Mouse (Mus musculus) CD4-positive naive resting alpha-beta T cell, adult 57 days (primary cell): ENCODE data around the gene Gm10491. TPM values are rescaled to one million over a fixed set of nuclear protein-coding genes. Genes with fewer than 3 reads are reported as not detected.

Experiments
- total RNA-seq: library from RNA; stranded (reverse); gene quantifications from one replicate; pipeline ENCODE4 v1.2.4, GENCODE M21; 2023

Gm10491 gene
- not detected for total RNA-seq

GRCm38 (mm10) chrX:7907735-7908134 lies at the start of gene Gm10491:
Gene Gm10491 (minus strand): TSS chrX:7907835.

GRCm38 (mm10) chrX:7947108-7947899 lies 39.7 kb upstream of the Gm10491 start, which contains the start of gene Hdac6:
Gene Hdac6 (minus strand): TSS chrX:7947889.

GRCm38 (mm10) chrX:7928270-7928790 lies 20.7 kb upstream of the Gm10491 start, which contains the start of gene Eras:
Gene Eras (minus strand): TSS chrX:7928607.

GRCm38 (mm10) chrX:7919601-7920383 lies 12.2 kb upstream of the Gm10491 start, which contains the start of gene Pcsk1n:
Gene Pcsk1n (plus strand): TSS chrX:7919822.

GRCm38 (mm10) chrX:7909242-7909641 lies 1.6 kb upstream of the Gm10491 start, which contains the start of gene Gm10490:
Gene Gm10490 (plus strand): TSS chrX:7909542.

GRCm38 (mm10) chrX:7898880-7899874 lies 8.5 kb downstream of the Gm10491 start, which contains the start of the genes Pqbp1 and Timm17b:
Gene Pqbp1 (minus strand): TSS chrX:7899269.
Gene Timm17b (plus strand): TSS chrX:7899357.

GRCm38 (mm10) chrX:7883841-7884567 lies 23.6 kb downstream of the Gm10491 start, which contains the start of gene Slc35a2:
Gene Slc35a2 (plus strand): TSS chrX:7884028.

GRCm38 (mm10) chrX:7878007-7878419 lies 29.6 kb downstream of the Gm10491 start, which contains the start of gene Pim2:
Gene Pim2 (plus strand): TSS chrX:7878262.

Other genes with a start within 250 kb of the Gm10491 start
- 34.6 TPM for gene Plp2, start 236.4 kb downstream of the Gm10491 start, total RNA-seq
- gene Magix, start 226.6 kb downstream of the Gm10491 start, total RNA-seq: not detected
- gene Gpkow, start 210.7 kb downstream of the Gm10491 start, total RNA-seq: 47.3 TPM
- gene Wdr45, start 193.5 kb downstream of the Gm10491 start, total RNA-seq: 105 TPM
- gene Gm45208, start 185.6 kb downstream of the Gm10491 start, total RNA-seq: not detected
- gene Praf2, start 179.4 kb downstream of the Gm10491 start, total RNA-seq: 16.9 TPM
- gene Ccdc120, start 156.9 kb downstream of the Gm10491 start, total RNA-seq: not detected
- gene Tfe3, start 145.3 kb downstream of the Gm10491 start, total RNA-seq: 22.6 TPM
- gene Gripap1, start 118.1 kb downstream of the Gm10491 start, total RNA-seq: 150 TPM
- 1.2 TPM for gene Kcnd1, start 85.5 kb downstream of the Gm10491 start, total RNA-seq
- gene Otud5, start 66.5 kb downstream of the Gm10491 start, total RNA-seq: 205 TPM
- gene Pim2, start 29.6 kb downstream of the Gm10491 start, total RNA-seq: 56.9 TPM
- gene Slc35a2, start 23.8 kb downstream of the Gm10491 start, total RNA-seq: 24.8 TPM
- 83.4 TPM for gene Pqbp1, start 8.6 kb downstream of the Gm10491 start, total RNA-seq
- 37.8 TPM for gene Timm17b, start 8.5 kb downstream of the Gm10491 start, total RNA-seq
- gene Gm10490, start 1.7 kb upstream of the Gm10491 start, total RNA-seq: not detected
- gene Pcsk1n, start 12.0 kb upstream of the Gm10491 start, total RNA-seq: not detected
- not detected for gene Eras, start 20.8 kb upstream of the Gm10491 start, total RNA-seq
- gene Hdac6, start 40.1 kb upstream of the Gm10491 start, total RNA-seq: 17.9 TPM
- 3.3 TPM for gene Gata1, start 70.2 kb upstream of the Gm10491 start, total RNA-seq
- not detected for gene Glod5, start 110.7 kb upstream of the Gm10491 start, total RNA-seq
- 30.1 TPM for gene Suv39h1, start 166.9 kb upstream of the Gm10491 start, total RNA-seq
- gene Was, start 182.7 kb upstream of the Gm10491 start, total RNA-seq: 114 TPM
- 49.9 TPM for gene Wdr13, start 225.1 kb upstream of the Gm10491 start, total RNA-seq
- 479 TPM for gene Rbm3, start 238.0 kb upstream of the Gm10491 start, total RNA-seq